Mouse (Mus musculus) ES-Bruce4 (cell line): ENCODE results near the gene Sept8. TPM values are rescaled to one million over a fixed set of nuclear protein-coding genes. Genes with fewer than 3 reads are reported as not detected.

Experiments
- H3K27ac ChIP-seq: 2 replicates; pipeline ENCODE4 v1.5.1; 2012; ENCODE audit warnings: low read length, inconsistent platforms; ENCODE audit not compliant: insufficient read depth
- H3K27me3 ChIP-seq: 2 replicates; pipeline ENCODE4 v1.6.1; 2012; ENCODE audit warnings: mild to moderate bottlenecking, low read length, inconsistent platforms; ENCODE audit not compliant: control insufficient read depth, poor library complexity, insufficient read depth, severe bottlenecking
- H3K36me3 ChIP-seq: 2 replicates; pipeline ENCODE4 v1.6.1; 2012; ENCODE audit warnings: inconsistent platforms, mild to moderate bottlenecking, low read length, moderate library complexity; ENCODE audit not compliant: control insufficient read depth, poor library complexity, insufficient read depth, severe bottlenecking
- H3K4me1 ChIP-seq: one replicate; pipeline ENCODE4 v1.8.1; 2011; ENCODE audit warnings: low read length; ENCODE audit not compliant: control insufficient read depth, insufficient read depth
- H3K4me3 ChIP-seq: 2 replicates; pipeline ENCODE4 v1.5.1; 2011; ENCODE audit warnings: low read depth, mild to moderate bottlenecking, low read length
- H3K9ac ChIP-seq: 2 replicates; pipeline ENCODE4 v1.6.1; 2012; ENCODE audit warnings: low read depth, mild to moderate bottlenecking, inconsistent platforms; ENCODE audit not compliant: poor library complexity, severe bottlenecking
- H3K9me3 ChIP-seq: replicated peaks from 2 replicates; pipeline ENCODE4 v1.6.1; 2012; ENCODE audit warnings: mild to moderate bottlenecking, low read length, inconsistent platforms; ENCODE audit not compliant: control insufficient read depth, poor library complexity, insufficient read depth, severe bottlenecking
- CTCF ChIP-seq: IDR thresholded peaks from one replicate; pipeline ENCODE4 v1.8.1; 2011; ENCODE audit warnings: low read depth, low read length
- EP300 ChIP-seq: IDR thresholded peaks from 2 replicates; pipeline ENCODE4 v1.6.1; 2011; ENCODE audit warnings: low read depth, low read length; ENCODE audit not compliant: insufficient read depth
- POLR2A ChIP-seq: IDR thresholded peaks from one replicate; pipeline ENCODE4 v1.8.1; 2011; ENCODE audit warnings: low read length; ENCODE audit not compliant: insufficient read depth
- polyA plus RNA-seq: library from polyadenylated mRNA; stranded (reverse); fragments of >200 nt; gene quantifications from 2 replicates; pipeline ENCODE4 v1.2.4, GENCODE M21; 2011; ENCODE audit warnings: low read depth; ENCODE audit not compliant: missing spikeins, insufficient read depth, insufficient read length

The Sept8 gene
- polyA plus RNA-seq, 1 experiment = 40.1 TPM

- H3K36me3 ChIP-seq = peaks cover 2% of the 10 kb centered on the region; the same call in 1 of the 2 replicates
- H3K4me1 ChIP-seq = peaks cover 2% of the 10 kb centered on the region
- H3K4me3 ChIP-seq = no peak overlapping the region
- H3K9me3 ChIP-seq = no peaks in the 10 kb centered on the region
- H3K9ac ChIP-seq = no peak overlapping the region
- TF ChIP-seq CTCF = no peak
- TF ChIP-seq EP300 = no peak
- TF ChIP-seq POLR2A = no peak
- H3K27ac ChIP-seq = no peak overlapping the region
- no peaks in the 10 kb centered on the region for H3K27me3 ChIP-seq
These were observed 21.3 kb downstream of the Sept8 start for GRCm38 (mm10) chr11:53540394-53540793.

- no peaks in the 10 kb centered on the region for H3K9me3 ChIP-seq
- H3K4me3 ChIP-seq = no peak overlapping the region
- H3K36me3 ChIP-seq = peaks cover 2% of the 10 kb centered on the region; the same call in 1 of the 2 replicates
- peaks cover 2% of the 10 kb centered on the region for H3K4me1 ChIP-seq
- no peak overlapping the region for H3K9ac ChIP-seq
- H3K27ac ChIP-seq = no peak overlapping the region
- no peaks in the 10 kb centered on the region for H3K27me3 ChIP-seq
- no peak for TF ChIP-seq EP300
- no peak for TF ChIP-seq CTCF
- no peak for TF ChIP-seq POLR2A
These were observed 22.2 kb downstream of the Sept8 start for GRCm38 (mm10) chr11:53541222-53541621.

GRCm38 (mm10) chr11:53543021-53543420 lies 24.0 kb downstream of the Sept8 start:
- peaks cover 2% of the 10 kb centered on the region for H3K4me1 ChIP-seq
- TF ChIP-seq CTCF (no peak), EP300 (no peak), POLR2A (no peak)
- H3K27me3 ChIP-seq = no peaks in the 10 kb centered on the region
- H3K9ac ChIP-seq = no peak overlapping the region
- no peak overlapping the region for H3K27ac ChIP-seq
- no peaks in the 10 kb centered on the region for H3K9me3 ChIP-seq
- H3K36me3 ChIP-seq = no peaks in the 10 kb centered on the region
- H3K4me3 ChIP-seq = no peak overlapping the region

- Histone ChIP-seq H3K9ac (no peak overlapping the region), H3K9me3 (no peaks in the 10 kb centered on the region), H3K27ac (no peak overlapping the region)
These were observed 27.2 kb downstream of the Sept8 start for GRCm38 (mm10) chr11:53546271-53546670.

GRCm38 (mm10) chr11:53547566-53547965 lies 28.5 kb downstream of the Sept8 start:
- TF ChIP-seq CTCF (no peak), EP300 (no peak), POLR2A (no peak)
- Histone ChIP-seq H3K27me3 (no peaks in the 10 kb centered on the region), H3K4me1 (no peaks in the 10 kb centered on the region), H3K36me3 (no peaks in the 10 kb centered on the region), H3K27ac (no peak overlapping the region), H3K9me3 (no peaks in the 10 kb centered on the region), H3K9ac (no peak overlapping the region), H3K4me3 (no peak overlapping the region)

More at GRCm38 (mm10) chr11:53546271-53546670, 27.2 kb downstream of the Sept8 start:
- no peaks in the 10 kb centered on the region for H3K27me3 ChIP-seq
- H3K36me3 ChIP-seq = no peaks in the 10 kb centered on the region
- no peak overlapping the region for H3K4me3 ChIP-seq
- peaks cover 2% of the 10 kb centered on the region for H3K4me1 ChIP-seq
- no peak for TF ChIP-seq EP300
- no peak for TF ChIP-seq CTCF
- no peak for TF ChIP-seq POLR2A

GRCm38 (mm10) chr11:53548036-53548605 lies 29.1 kb downstream of the Sept8 start:
- H3K4me3 ChIP-seq = no peak overlapping the region
- H3K9ac ChIP-seq = no peak overlapping the region
- no peak overlapping the region for H3K27ac ChIP-seq
- H3K9me3 ChIP-seq = no peaks in the 10 kb centered on the region
- TF ChIP-seq POLR2A (no peak), CTCF (no peak), EP300 (no peak)
- no peaks in the 10 kb centered on the region for H3K4me1 ChIP-seq
- H3K36me3 ChIP-seq = no peaks in the 10 kb centered on the region
- H3K27me3 ChIP-seq = no peaks in the 10 kb centered on the region
